Mouse (Mus musculus) G1E (cell line): ENCODE data around the gene Lifr.

Experiments used
- CTCF ChIP-seq: IDR thresholded peaks from 2 replicates; pipeline ENCODE4 v1.5.1; 2012; ENCODE audit warnings: low read depth, low read length, inconsistent platforms, mixed read lengths
- GATA2 ChIP-seq: IDR thresholded peaks from 2 replicates; pipeline ENCODE4 v1.6.1; 2012; ENCODE audit warnings: low read depth, low read length, inconsistent platforms, borderline replicate concordance
- POLR2AphosphoS5 ChIP-seq: IDR thresholded peaks from 2 replicates; pipeline ENCODE4 v1.6.1; 2012; ENCODE audit warnings: low read depth, low read length, inconsistent platforms; ENCODE audit not compliant: insufficient replicate concordance

GRCm38 (mm10) chr15:7206110-7206509 is 115.7 kb downstream of the Lifr start:
- TF ChIP-seq CTCF (no peak), GATA2 (no peak), POLR2AphosphoS5 (no peak)
